Mouse (Mus musculus) spleen, adult 2 months (tissue): ENCODE results near the gene Catsperz.

Source experiments
- CTCF ChIP-seq: fragments of 200-500 bp; IDR thresholded peaks from 2 replicates; pipeline ENCODE4 v1.5.1; 2011; ENCODE audit warnings: mild to moderate bottlenecking, inconsistent platforms; ENCODE audit not compliant: insufficient read depth, insufficient read length, insufficient replicate concordance; ENCODE audit errors: extremely low read depth
- POLR2A ChIP-seq: fragments of 200-500 bp; IDR thresholded peaks from 2 replicates; pipeline ENCODE4 v1.6.1; 2011; ENCODE audit warnings: low read depth, low read length, inconsistent platforms

DNA sequence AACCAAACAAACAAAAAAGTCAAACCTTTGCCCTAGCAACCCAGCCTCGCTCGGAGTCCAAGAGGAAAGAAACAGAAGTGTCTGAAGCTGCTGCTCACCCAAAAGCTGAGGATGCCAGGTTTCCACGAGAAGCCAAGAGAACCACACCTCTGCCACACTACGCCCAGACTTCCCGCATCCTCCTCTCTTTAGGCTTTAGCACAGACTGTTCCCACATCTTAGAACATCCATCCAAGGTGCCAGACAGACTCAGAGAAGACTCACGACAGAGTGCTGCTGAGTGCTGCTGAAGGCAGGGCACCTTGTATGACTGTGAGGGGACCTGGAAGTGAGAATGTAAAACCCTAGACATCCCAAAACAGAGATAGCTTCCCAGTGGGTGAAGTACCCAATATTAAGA is 49.3 kb downstream of the Catsperz start:
- TF ChIP-seq CTCF (no peak), POLR2A (no peak)
